Mouse (Mus musculus) T-cell, adult 66 days (primary cell): ENCODE data around the gene Dnajc9. TPM values are rescaled to one million over a fixed set of nuclear protein-coding genes. Genes with fewer than 3 reads are reported as not detected.

Experiments used
- total RNA-seq, 2 experiments: library from RNA; stranded (reverse); gene quantifications; 3 replicates in 1 of 2; 4 replicates in 1 of 2; pipeline ENCODE4 v1.2.4; 2023

Gene Dnajc9
- total RNA-seq, result 10 to 100 TPM; 80.0 to 85.8 TPM

GRCm38 (mm10) chr14:20388441-20389129, at the start of gene Dnajc9:
Gene Dnajc9, minus strand, starts transcription at chr14:20388910.

DNA sequence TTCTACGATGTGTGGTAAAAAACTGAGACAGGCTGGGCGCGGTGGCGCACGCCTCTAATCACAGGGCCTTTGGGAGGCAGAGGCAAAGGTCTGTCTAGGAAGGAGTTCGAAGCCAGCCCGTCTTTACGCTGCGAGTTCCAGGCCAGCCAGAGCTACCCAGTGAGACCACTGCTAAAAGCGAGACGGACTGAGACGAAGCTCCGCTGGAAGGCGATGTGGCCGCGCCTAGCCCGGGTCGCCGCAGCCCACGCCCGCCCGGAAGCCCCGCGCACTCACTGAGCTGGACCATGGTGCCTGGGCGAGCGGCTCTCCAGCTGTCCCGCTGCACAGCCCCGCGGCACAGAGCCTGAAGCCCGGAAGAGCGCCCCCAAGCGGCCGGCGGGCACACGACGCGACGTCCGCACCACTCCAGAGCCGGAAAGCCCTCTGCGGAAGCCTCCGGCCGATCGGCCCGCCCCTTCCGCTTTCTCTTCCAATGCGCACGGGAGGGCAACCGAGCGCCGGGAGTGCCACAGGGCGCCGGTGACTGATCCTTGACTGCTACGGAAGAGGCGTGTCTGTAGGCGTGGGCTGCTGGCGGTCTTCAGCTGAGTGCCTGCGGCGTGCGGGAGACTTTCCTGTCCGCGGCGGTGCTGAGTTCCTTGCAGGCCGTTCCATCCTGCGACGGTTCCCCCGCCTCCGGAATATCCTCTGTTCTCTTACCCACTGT, 4.6 kb upstream of the Dnajc9 start, which contains the start of gene Mrps16:
Gene Mrps16, minus strand, starts transcription at position 430 of the 709 bp plus-strand sequence.

GRCm38 (mm10) chr14:20347991-20348541, 40.6 kb downstream of the Dnajc9 start, which contains the start of the genes Ecd and Fam149b:
Gene Ecd, minus strand, starts transcription at chr14:20348121.
Gene Fam149b, plus strand, starts transcription at chr14:20348162.

Other genes starting within 250 kb of the Dnajc9 start
- 1 to 10 TPM; 2.1 to 2.4 TPM for gene Kcnk5, start 207.1 kb downstream of the Dnajc9 start, total RNA-seq
- not detected for gene Kcnk16, start 119.7 kb downstream of the Dnajc9 start, total RNA-seq
- 10 to 100 TPM; 14.3 to 18.2 TPM for gene Nudt13, start 94.2 kb downstream of the Dnajc9 start, total RNA-seq
- gene Ecd, start 40.8 kb downstream of the Dnajc9 start, total RNA-seq, result 10 to 100 TPM; 38.4 to 43.9 TPM
- 10 to 100 TPM; 50.6 to 53.7 TPM for gene Fam149b, start 40.7 kb downstream of the Dnajc9 start, total RNA-seq
- 10 to 100 TPM; 32.3 to 37.5 TPM for gene Mrps16, start 4.7 kb upstream of the Dnajc9 start, total RNA-seq
- gene Cfap70, start 63.3 kb upstream of the Dnajc9 start, total RNA-seq, result not detected
- gene Anxa7, start 91.2 kb upstream of the Dnajc9 start, total RNA-seq, result 10 to 100 TPM; 47.4 to 53.4 TPM
- 10 to 100 TPM; 11.8 to 16.4 TPM for gene Mss51, start 108.0 kb upstream of the Dnajc9 start, total RNA-seq
- 100 to 1,000 TPM; 110 to 111 TPM for gene Ppp3cb, start 157.7 kb upstream of the Dnajc9 start, total RNA-seq